ENCODE assay signal across 29 mouse cellular contexts in the genomic region with DNA sequence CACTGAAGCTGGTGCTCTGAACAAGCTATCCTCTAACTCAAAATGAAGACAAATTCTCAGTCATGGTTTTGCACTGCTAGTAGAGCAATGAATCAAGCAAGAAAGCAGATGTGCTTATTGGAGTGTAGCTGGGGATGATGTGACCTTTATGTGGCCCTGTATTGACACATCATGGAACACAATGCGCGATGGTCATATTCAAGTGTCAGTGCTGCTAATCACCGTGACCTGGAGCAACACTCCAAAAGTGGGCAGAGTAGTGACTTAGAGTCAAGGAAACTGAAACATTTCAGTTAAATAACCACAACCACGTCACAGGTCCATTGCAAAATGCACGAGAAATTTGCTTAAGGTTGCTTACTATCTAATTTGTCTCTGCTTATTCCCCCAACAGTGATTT.
A peak's percentile ranks its signal among the peaks of the same experiment; 100 is the strongest.
DNase-seq lines count a peak whose midpoint lies in the region; ATAC-seq and TF ChIP-seq lines count a peak whose summit lies in the region.
"Had no signal": no experiment of that assay in that cellular context is flagged by ENCODE, and none has a peak within 500 bp of the region (broad histone marks: within the 10 kb centered on the region; RNA-seq: fewer than 3 reads in every experiment).

No protein-coding gene starts in this region.

- H3K27ac ChIP-seq in layer of hippocampus, adult 2 months: no peak overlapping the region
- H3K27ac ChIP-seq: embryonic facial prominence, embryonic 10.5 days; embryonic facial prominence, embryonic 13.5 days; forebrain, embryonic 12.5 days; heart, embryonic 15.5 days; hindbrain, embryonic 14.5 days; hindbrain, postnatal 0 days had no signal

- DNase-seq in A20 (ENCODE audit: low read depth, low spot score): peak; percentile 57
- no peak for DNase-seq in cerebellum, postnatal 14 days
- DNase-seq in layer of hippocampus, adult 2 months (ENCODE audit: low spot score in 2 of 2): no peak
- no peak for DNase-seq in gastrocnemius, postnatal 4 days (ENCODE audit: low spot score in 2 of 2)
- DNase-seq: adrenal gland, adult 8-10 months; adrenal gland, postnatal 25 days; cerebellum, adult 11-12 months; cerebellum, adult 9-10 months; cerebellum, postnatal 25 days; embryo, embryonic 11 days; gastrocnemius, postnatal 10 days; gastrocnemius, postnatal 36 days; heart, adult 18-20 months; heart, postnatal 10 days; heart, postnatal 36 days had no signal

- no peak overlapping the region for H3K4me3 ChIP-seq in layer of hippocampus, adult 2 months
- H3K4me3 ChIP-seq: embryonic facial prominence, embryonic 10.5 days; embryonic facial prominence, embryonic 13.5 days; erythroblast, embryonic 14.5 days; forebrain, embryonic 12.5 days; heart, embryonic 12.5 days; heart, embryonic 15.5 days had no signal

- ATAC-seq in megakaryocyte, adult 5-6 weeks (ENCODE audit: poor library complexity, severe bottlenecking): peak; percentile 95
- ATAC-seq in neutrophil, adult 5-6 weeks (ENCODE audit: extremely low read depth, insufficient number of reproducible peaks, low FRiP score, poor library complexity, severe bottlenecking): peak; percentile 41; the same call in 1 of the 2 replicates
- ATAC-seq: activated CD4-positive, CD25-positive, alpha-beta regulatory T cell, adult 4 months; forebrain, embryonic 16.5 days; hindbrain, postnatal 0 days; inflammation-experienced regulatory T-cells, adult 6 months; intestine, embryonic 16.5 days had no signal

- TF ChIP-seq CTCF in layer of hippocampus, adult 2 months (conservative IDR thresholded peaks at IDR 0.05): no peak
